Mouse (Mus musculus): ENCODE measurements at regions not wholly inside any gene's neighbourhood (a gene's known extent, or its start where the extent isn't known, plus 50 kb on each side); places are given as distances from the start of the nearest gene placed in this dataset.

GRCm38 (mm10) chr13:111987420-111987819, 178.6 kb upstream of the Map3k1 start:
- TF ChIP-seq CTCF (IDR thresholded peaks at IDR 0.05; ENCODE audit: low read depth, low read length) (no peak), POLR2A (IDR thresholded peaks at IDR 0.05; ENCODE audit: insufficient read depth, low read length) (no peak), EP300 (IDR thresholded peaks at IDR 0.05; ENCODE audit: insufficient read depth, low read depth, low read length) (no peak)

Measured in ES-Bruce4 (cell line).